Mouse (Mus musculus) cerebellum, postnatal 36 days (tissue): ENCODE data around the gene 4930432M17Rik.

ENCODE experiments used
- DNase-seq, 2 experiments: peaks; one replicate each; pipeline ENCODE4 v3.0.0; 2021 to 2022; ENCODE audit warnings: mixed read lengths in 2 of 2

4930432M17Rik gene

DNA sequence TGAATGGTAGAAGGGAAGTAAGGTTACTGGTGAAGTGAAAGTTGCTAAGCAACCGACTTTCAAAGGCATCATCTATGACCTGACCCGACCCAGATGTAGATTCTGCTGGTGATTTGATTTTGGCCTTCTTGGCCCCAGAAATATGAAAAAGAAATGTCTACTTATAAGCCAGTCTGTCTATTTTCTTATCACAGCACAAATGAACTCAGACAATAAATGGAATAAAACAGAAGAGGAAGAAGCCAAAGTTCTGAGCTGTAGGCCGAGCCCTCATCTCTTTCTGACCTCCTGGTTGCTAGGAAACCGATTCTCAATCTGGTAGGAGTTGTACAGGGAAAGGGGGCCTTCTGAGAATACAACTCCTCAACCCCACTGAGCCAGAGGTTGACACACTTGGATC is at the start of gene 4930432M17Rik:
Gene 4930432M17Rik (plus strand): TSS at position 301 of the 400 bp plus-strand sequence.
- no peak for DNase-seq

DNA sequence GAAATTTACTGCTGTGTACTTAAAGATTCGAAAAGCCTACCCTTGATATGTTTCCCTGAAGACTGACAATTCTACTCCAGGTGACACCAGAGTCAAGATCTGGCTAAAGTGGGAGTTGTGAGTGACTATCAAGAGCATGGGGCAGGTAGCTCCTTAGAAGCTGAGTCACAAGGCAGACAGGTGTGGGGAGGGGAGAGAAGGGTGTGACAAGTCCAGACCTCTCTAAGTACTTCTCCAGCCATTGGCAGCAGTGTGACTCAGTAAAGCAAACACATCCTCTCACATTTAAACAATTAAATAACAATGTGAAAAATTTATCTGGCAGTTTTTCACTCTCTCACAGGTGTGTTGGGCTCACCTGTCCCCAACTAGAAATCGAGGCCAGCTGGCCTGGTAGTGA is 44.9 kb upstream of the 4930432M17Rik start:
- DNase-seq: no peak

DNA sequence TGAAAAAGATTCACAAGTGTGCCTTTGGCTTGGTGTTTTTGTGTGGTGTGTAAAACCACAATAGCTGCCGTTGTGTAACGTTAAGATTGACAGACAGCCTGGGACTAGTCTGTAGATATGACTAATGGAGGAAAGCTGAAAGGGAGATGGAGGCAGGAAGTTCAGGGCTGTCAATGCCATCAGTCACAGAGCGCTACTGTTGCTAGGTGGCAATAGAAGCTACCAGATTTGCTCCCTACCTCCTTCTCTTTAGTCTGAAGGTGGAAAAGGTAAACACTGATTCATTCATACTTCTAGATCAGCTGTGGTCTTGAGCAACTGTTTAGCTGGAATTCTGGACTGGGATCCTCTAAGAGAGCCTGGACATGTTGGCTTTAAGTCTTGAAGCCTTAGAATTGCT is 44.3 kb upstream of the 4930432M17Rik start:
- no peak for DNase-seq

DNA sequence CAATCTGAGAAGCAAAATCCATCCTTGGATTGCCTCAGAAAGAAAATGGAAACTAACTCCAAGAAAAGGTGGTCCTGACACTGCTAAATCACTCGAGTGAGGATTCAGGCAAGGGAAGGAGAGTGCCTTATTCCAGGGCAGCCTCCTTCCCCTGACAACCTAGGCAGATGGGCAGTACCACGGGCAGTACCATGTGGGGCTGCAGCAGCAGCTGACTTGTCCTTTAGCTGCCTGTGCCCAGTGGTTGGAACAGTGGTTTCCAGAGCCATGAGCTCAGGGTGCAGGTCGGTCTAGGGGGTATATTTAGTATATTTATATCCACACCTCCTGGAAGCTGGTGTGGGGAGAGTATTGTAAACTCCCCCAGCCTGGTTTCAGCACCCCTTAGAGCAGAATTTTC is 42.3 kb upstream of the 4930432M17Rik start:
- no peak for DNase-seq

DNA sequence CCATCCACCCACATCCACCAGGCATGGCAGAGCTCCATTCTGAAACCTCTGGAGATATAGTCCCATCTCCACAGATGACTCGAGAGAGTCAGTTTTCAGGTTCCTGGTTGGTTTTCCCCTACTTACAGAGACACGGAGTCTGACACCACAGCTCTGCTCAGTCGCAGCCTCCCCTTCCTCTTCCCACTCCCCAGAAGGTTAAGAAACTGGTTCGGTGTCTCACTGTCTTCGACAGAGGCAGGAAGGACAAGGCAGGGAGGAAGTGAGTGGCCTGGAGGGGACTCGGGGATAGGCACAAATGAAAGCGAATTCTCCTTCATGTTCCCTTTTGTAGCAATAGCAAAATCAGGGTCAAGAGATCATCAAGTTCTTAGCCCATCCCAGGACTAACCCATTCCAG is 39.9 kb upstream of the 4930432M17Rik start:
- no peak for DNase-seq

DNA sequence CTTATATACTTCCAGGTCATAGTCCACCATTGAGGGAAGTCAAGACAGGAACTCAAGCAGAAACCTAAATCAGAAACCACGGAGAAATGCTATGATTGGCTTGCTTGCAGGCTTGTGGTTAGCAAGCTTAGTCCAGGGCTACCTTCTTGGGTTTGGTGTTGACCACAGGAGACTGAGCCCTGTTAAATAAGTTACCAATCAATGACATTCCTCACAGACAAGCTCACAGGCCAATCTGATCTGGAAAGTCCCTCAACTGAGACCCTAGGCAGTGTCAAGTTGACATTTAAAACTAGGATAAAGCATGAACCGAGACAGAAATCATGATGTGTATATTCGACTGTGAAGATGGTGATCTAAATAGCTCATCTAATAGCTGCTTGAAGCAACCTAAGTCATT is 35.6 kb upstream of the 4930432M17Rik start:
- DNase-seq: no peak

DNA sequence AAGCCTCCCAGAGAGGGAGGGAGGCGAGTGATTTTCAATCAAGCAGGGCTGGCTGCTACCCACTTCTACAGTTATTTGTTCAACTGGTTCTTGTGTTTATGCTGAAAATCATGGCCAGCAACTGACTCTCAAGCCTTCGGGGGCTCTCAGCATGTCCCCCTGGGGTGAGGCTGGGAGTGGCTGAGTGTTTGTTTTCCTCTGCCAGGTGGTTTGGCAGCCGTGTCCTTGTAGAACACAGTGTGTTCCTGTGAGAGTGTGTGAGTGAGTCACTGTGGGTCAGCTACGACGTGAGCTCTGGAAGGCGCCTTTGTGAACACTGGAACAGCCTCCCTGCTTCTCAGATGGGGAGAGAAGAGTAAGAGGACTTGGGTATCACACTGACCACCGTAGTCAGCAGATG is 35.1 kb upstream of the 4930432M17Rik start:
- peak; percentile 12 to 15 for DNase-seq

DNA sequence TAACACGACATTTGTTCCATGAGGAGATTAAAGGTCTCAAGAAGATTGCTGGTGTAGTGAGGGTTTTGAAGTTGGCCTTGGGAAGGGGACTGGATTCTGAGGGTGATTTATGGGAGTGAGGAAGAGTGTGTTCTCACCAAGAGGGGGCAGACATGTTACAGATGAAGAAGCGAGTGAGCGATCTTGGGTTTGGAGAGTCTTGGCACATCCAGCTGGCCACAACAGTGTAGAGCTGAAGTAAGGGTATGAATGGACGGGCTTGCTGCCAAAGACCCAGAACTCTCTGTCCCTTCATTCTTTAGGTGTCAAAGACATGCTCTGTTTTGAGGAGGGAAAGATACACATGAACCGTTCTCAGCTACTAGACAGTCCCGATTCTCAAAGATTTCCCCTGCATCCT is 34.2 kb upstream of the 4930432M17Rik start:
- peak; percentile 13 to 25 for DNase-seq

DNA sequence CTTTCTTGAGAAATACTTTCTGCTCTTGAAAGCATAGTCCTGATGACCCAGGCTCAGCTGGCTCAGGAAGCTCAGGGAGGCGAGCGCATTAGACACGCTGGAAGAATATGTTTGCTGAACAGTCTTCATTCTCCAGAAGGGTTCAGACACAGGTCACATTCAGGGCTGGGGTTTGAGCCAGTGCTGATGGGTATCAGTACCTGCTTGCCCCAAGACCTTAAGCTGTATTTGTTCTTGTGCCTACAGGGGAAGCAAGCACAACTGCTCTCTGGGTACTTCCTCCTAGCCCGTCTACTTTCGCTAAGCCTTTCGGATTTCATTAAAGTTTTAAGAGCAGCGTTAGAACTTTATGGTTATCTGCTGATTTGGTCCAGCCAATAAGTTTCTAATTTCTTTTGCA is 33.8 kb upstream of the 4930432M17Rik start:
- DNase-seq: no peak

DNA sequence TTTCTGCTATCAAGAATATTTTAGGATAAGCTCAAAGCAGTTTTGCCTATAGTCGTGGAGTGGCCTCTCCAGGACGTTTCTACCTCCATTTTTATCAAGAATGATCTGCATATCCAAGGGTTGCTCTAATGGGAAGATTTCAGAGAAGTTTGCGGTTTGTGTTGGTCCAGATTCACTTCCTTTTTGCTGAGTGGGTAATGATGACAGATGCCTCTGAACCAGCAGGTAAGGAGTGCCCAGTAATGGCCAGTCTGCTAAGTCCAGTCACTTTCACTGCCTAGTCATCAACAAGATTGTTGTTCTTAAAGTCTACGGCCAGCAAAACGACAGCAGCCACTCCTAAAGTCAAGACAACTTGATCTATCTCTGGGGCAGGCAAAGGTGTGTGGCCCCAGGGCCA is 32.8 kb upstream of the 4930432M17Rik start:
- no peak for DNase-seq

DNA sequence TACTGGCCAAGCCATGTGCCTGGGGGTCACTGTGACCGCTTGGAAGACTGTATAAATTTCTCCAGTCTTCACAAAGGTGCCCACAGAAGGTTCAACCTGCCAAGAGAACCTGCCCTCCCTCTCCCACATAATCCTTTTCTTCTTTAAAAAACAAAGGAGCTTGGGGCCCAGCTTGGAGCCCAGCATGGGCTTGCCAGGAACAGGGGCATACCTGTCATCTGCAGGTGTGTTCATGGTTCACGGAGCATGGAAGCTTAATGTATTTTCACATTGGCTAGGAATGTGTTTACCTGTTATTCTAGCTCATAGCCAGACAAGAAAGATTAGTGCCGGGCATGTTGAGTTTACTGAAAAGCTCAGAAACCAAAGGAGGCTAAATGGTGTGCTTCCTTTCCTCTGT is 32.3 kb upstream of the 4930432M17Rik start:
- no peak for DNase-seq

DNA sequence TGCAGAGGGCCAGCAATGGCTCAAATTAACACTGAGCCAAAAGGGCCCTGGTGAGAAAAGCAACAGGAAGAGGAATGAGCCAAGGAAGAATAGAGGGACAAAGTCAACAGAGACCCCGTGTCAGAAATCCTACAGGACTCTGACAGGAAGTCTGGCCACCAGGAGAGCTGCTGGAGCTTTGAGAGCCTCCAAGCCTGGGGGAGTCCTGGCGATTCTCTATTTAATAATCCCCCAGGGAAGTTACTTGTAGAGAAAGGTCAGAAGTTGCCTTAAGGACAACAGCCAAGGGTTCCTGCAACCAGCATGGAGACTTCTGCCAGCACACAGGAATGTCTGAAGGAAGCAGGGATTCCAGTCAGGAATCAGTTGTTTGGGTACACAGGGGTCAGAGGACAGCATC is 30.0 kb upstream of the 4930432M17Rik start:
- no peak for DNase-seq

DNA sequence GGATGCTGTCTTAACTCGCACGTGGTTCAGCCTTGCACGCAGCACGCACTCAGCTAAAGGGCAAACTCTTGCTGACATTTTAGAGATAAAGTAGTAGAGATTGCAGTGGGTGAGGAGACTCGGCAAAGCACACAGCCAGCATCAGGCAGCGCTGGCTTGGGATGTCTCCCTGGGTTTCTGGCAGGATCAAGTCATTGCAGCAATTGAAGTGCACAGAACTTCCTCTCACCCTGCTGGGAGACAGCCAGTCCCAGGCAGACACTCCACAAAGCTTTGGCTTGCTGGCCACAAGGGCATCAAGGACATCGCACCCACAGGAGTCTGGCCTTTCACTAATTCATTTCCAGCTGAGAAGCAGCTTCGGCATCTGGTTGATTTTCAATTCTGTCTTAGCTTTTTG is 27.3 kb upstream of the 4930432M17Rik start:
- peak; percentile 24 to 25 for DNase-seq

DNA sequence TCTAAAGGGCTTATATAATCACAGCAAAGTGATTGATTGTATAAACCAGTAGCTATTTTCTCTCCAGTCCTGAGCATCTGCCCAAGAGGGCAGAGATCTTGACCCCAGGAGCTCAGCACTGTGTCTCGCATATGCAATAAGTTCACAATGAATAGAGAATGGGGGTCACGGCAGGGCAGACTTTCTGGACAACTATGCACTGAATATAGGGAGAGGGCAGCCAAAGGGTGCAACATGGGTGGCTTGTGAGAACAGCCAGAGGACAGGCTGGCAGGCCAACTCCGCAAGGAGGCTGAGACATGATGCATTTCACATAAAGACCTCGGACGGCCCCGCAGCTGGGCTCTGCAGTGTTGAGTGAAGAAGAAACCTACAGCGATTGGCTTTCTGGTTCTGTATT is 25.1 kb upstream of the 4930432M17Rik start:
- no peak for DNase-seq

DNA sequence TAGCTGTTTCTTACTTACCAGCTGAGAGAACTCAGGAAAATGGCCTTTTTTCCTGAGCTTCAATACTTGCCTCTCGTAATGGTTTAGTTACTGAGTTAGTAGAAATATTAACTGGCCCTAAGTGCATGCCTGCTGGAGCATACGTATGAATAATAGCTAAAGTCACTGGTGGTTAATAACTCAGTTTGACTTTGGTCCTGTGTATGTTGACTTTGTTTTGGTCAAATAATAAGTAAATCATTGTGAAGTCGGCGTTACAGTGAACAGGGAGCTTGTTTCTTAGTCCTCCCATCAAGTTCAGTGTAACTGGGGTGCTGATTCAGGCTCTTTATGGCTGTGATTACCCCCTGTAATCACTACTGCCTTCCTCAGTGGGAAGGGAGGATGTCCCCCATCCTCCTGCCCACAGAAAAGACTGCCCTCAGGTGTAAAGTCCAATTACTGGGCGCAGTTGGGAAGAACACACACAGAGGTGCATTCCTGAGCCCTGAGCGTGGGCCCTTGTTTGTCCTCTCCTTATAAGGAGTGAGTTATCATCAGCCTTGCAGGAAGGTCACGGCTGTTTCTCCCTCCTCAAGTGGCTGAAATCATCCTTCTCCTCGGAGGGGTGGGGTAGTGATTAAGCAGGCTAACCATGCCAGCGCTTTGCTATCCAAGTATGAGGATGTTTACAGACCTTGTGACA is 24.1 kb upstream of the 4930432M17Rik start:
- no peak for DNase-seq

DNA sequence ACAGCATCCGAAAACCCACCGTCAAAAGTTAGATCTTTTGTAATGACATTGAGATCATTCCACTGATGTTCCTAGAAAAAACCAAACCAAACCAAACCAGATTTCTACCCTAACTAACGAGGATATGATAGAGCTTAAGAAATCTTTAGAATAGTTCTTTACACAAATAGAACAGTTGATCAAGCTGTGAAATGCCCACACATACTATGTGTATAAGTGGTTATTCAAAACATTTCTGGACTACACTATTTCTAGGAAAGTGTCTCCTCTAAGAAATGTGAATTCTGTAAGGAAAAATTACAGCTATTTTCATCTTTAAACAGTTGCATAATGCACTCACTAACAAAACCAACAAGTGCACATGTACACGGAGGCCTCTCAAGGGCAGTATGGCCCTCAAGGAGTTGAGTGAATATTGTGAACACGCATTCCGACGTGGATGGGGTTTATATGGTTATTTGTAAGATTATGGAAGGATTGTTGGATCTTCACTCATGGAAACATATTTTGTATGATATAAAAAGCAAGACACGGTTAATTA is 22.3 kb upstream of the 4930432M17Rik start:
- no peak for DNase-seq

DNA sequence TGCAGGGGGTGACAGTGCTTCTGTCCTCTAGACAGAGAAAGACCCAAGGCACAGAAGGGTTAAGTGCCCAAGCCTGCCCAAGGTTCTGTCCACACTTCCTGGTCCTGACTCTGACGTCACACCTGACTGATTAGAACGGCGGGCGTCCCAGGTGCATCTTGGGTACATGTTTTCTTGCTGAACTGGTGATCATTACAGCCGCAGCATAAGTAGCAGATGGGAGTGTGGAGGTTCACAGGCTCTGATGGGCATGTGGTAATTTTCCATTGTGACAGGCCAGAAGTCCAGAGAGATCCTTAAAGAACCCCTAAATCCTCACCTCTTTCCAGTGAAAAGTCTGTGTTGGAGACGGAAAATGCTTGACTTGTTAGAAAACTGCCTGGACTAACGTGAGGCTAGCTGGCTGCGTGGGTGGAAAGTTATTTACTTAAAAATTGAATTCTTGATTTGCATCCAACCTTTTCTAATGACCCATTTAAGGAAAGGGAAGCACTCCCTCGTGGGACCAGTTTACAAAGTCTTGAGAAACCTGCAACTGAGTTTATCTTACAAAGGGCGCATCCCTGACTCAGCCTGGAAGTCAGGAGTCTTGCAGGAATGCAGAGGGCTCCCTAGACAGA is 20.4 kb upstream of the 4930432M17Rik start:
- DNase-seq: peak; percentile 13 to 20

DNA sequence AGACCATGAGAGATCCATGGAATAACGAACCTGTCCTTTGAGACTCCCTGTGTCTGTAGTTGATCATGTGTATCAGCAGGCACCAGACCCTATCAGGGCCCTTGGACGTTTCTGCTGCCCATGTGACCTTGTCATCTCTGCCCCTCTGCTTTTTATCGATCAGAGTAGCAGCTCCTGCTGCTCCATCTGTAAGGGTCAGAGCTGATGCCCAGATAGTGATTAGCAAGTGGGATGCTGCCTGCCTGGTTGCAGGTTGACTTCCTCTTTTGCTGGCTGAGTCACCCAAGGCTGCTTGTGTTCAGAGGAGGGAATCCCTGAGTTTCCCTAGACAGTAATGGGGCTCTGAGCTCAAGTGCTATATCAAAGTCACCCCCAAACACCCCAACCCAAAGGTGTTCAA is 18.9 kb upstream of the 4930432M17Rik start:
- DNase-seq: no peak

DNA sequence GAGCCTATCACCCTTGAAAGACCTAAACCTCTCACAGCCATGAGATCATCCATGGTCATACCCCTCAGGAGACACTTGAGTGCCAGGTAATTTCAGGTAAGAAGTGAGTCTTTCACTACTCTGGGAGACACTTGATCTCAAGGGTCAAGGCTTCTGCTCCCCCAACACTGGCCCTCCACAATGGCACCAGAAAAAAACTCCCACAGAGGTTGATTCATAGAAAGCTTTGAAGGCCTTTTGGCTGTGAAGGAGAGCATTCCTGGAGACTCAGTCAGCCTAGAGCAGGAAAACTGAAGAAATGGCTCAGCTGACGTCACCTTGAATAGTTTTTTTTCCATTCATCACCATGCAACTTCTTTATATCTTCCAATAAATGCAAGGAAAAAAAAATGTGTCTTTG is 18.4 kb upstream of the 4930432M17Rik start:
- DNase-seq: no peak

DNA sequence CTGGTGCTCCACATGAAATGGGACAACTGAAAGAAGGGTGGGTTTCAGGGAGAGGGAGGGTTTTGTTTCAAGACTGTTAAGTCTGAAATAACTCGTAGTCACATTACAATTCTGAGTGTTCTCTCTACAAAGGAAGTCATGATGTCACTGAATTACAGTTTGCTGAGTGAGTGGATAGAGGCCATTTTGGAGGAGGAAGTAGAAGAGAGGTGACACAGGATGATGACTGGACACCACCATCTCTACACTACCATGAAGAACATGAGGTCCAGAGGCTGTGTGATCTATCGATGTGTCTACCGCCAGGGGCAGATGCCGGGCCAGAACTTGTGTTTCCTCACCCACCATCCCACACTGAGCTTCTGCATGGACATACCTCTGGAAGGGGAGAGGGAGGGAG is 13.6 kb upstream of the 4930432M17Rik start:
- no peak for DNase-seq

DNA sequence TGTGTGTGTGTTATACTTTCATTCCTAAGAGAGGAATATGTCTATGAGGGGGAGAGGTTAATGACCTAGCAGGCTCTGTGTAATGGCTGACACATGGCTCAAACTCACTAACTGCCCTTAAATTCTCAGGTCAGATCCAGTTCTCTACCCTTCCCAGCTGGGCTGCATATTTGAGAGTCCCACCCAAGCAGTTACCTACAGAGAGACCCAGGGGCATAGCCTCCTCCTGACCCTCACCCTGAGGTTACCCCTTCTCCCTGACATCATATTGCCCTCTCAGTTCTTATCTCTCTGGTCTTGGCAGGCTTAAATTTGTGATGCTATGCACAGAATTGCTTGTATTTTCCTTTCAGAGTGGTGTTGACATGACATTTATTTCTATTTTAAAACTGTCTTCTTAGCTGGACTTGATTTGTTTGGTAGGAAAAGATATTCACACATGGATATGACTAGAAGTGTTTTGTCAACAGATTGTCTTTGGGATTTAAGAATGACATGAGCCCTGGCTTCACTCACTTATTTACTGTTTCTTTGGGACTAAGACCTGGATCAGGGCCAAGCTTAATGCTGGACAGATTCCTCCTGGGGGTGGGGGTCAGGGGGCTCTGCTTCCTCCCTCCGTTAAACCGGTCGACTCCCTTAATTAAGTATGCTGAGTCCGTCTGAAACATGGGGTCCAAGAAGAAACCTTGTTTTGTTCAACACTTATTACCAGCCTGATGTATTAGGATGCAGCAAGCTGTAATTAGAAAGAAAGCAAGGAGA is 7.7 kb upstream of the 4930432M17Rik start:
- no peak for DNase-seq

DNA sequence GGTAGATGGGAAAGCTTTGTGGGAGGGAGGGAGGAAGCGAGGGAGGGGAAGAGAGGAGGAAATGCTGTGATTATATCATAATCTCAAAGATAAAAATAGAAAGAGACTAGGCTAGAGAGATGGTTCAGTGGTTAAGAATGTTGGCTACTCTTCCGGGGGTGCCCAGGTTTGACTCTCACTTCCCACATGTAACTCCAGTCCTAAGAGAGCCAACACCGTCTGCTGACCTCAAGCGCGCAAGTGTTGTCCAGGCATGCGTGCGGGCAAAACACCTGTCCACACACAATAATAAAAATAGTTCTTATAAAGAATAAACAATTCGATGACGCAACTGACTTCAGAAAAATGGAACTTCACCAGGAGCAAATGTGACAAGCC is 7.1 kb upstream of the 4930432M17Rik start:
- DNase-seq: no peak

DNA sequence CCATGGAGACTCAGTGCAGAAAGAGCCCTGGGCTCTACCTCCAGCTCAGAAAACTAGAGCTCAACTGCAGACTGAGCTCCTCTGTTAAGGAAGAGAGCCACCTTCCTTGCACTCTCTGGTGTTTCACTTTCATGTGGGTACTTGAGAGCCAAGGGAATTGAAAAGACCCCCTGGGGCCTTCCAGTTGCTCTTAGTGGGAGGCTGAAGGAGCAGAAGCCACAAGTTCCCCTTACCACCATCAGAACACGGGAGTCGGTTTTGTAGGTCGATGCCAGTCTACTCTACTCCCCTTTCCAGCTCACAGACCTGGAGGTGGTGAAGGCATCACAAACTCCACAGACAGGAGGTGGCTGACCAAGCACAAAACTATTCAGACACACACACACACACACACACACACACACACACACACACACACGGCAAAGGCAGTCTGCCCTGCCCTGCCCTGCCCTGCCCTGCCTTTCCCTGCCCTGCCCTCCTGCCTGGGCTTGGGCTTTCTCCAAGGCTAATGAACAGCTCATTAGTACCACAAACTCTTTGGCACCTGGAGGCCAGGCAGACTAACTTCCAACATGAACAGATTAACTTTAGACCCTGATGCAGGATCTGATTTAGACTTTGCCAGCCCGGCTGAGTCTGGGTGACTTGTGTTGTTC is 1.7 kb downstream of the 4930432M17Rik start:
- DNase-seq: no peak
